Mouse (Mus musculus) bone marrow, adult 2 months (tissue): ENCODE data around the gene Hrh2. TPM values are rescaled to one million over a fixed set of nuclear protein-coding genes. Genes with fewer than 3 reads are reported as not detected.

Experiments
- H3K27ac ChIP-seq: fragments of 200-500 bp; 2 replicates; pipeline ENCODE4 v1.5.1; 2012; ENCODE audit warnings: low read depth, mild to moderate bottlenecking, control low read depth, inconsistent platforms, low read length; ENCODE audit not compliant: control insufficient read depth, poor library complexity, insufficient read depth
- H3K4me1 ChIP-seq: fragments of 200-500 bp; 2 replicates; pipeline ENCODE4 v1.6.1; 2011; ENCODE audit warnings: low read length; ENCODE audit not compliant: control insufficient read depth, insufficient read depth
- H3K4me3 ChIP-seq: fragments of 200-500 bp; replicated peaks from 2 replicates; pipeline ENCODE3; 2011; ENCODE audit warnings: mild to moderate bottlenecking, low read depth, low read length, control low read depth; ENCODE audit not compliant: control insufficient read depth
- CTCF ChIP-seq: fragments of 200-500 bp; IDR thresholded peaks from 2 replicates; pipeline ENCODE4 v1.5.1; 2011; ENCODE audit warnings: low read length, control low read depth; ENCODE audit not compliant: control insufficient read depth, insufficient read depth
- POLR2A ChIP-seq: fragments of 200-500 bp; IDR thresholded peaks from 2 replicates; pipeline ENCODE4 v1.6.1; 2011; ENCODE audit warnings: low read depth, mild to moderate bottlenecking, control low read depth, low read length, borderline replicate concordance; ENCODE audit not compliant: control insufficient read depth
- WGBS: fragments of 180-500 bp; shearing (Covaris S2); methylation state at CpG from one replicate; pipeline ENCODE4 v1.1.7; 2018; 5-methylcytosine and 5-hydroxymethylcytosine counted together
- polyA plus RNA-seq: library from polyadenylated mRNA; stranded (reverse); fragments of >200 nt; gene quantifications from 2 replicates; pipeline ENCODE4 v1.2.4, GENCODE M21; 2011; ENCODE audit warnings: low replicate concordance; ENCODE audit not compliant: missing spikeins, insufficient read depth, insufficient read length

The Hrh2 gene
- polyA plus RNA-seq, 1 experiment = 4.4 TPM

- TF ChIP-seq CTCF (no peak), POLR2A (no peak)
- 52% methylated on average over 14 of the region's 14 CpGs for WGBS
- no peak overlapping the region for H3K4me3 ChIP-seq
- no peak overlapping the region for H3K27ac ChIP-seq
- no peaks in the 10 kb centered on the region for H3K4me1 ChIP-seq
Observed at GRCm38 (mm10) chr13:54238585-54239323, 46.8 kb downstream of the Hrh2 start.

GRCm38 (mm10) chr13:54242380-54242779 is 50.5 kb downstream of the Hrh2 start:
- no peak for TF ChIP-seq POLR2A
- peak; percentile 79 for TF ChIP-seq CTCF
- Histone ChIP-seq H3K4me1 (no peaks in the 10 kb centered on the region), H3K4me3 (no peak overlapping the region), H3K27ac (no peak overlapping the region)
- WGBS = 24% methylated on average over 5 of the region's 5 CpGs

- TF ChIP-seq CTCF (no peak), POLR2A (no peak)
- H3K27ac ChIP-seq = no peak overlapping the region
- 60% methylated on average over 5 of the region's 5 CpGs for WGBS
Observed at GRCm38 (mm10) chr13:54245204-54245603, 53.3 kb downstream of the Hrh2 start.

GRCm38 (mm10) chr13:54247545-54247944 is 55.6 kb downstream of the Hrh2 start:
- Histone ChIP-seq H3K4me1 (no peaks in the 10 kb centered on the region), H3K27ac (no peak overlapping the region), H3K4me3 (no peak overlapping the region)
- TF ChIP-seq CTCF = peak; percentile 92
- no peak for TF ChIP-seq POLR2A
- 17% methylated on average over 4 of the region's 4 CpGs for WGBS

More at GRCm38 (mm10) chr13:54245204-54245603, 53.3 kb downstream of the Hrh2 start:
- no peak overlapping the region for H3K4me3 ChIP-seq
- no peaks in the 10 kb centered on the region for H3K4me1 ChIP-seq

- 60% methylated on average over 13 of the region's 13 CpGs for WGBS
Observed at GRCm38 (mm10) chr13:54248436-54248995, 56.6 kb downstream of the Hrh2 start.

GRCm38 (mm10) chr13:54249007-54249406 is 57.1 kb downstream of the Hrh2 start:
- no peaks in the 10 kb centered on the region for H3K4me1 ChIP-seq
- TF ChIP-seq CTCF (no peak), POLR2A (no peak)
- WGBS = 67% methylated on average over 4 of the region's 4 CpGs
- no peak overlapping the region for H3K27ac ChIP-seq
- no peak overlapping the region for H3K4me3 ChIP-seq

More at GRCm38 (mm10) chr13:54248436-54248995, 56.6 kb downstream of the Hrh2 start:
- no peaks in the 10 kb centered on the region for H3K4me1 ChIP-seq
- no peak for TF ChIP-seq CTCF
- no peak for TF ChIP-seq POLR2A
- no peak overlapping the region for H3K27ac ChIP-seq
- H3K4me3 ChIP-seq = no peak overlapping the region

GRCm38 (mm10) chr13:54250346-54250745 is 58.4 kb downstream of the Hrh2 start:
- H3K4me3 ChIP-seq = no peak overlapping the region
- TF ChIP-seq POLR2A (no peak), CTCF (no peak)
- H3K27ac ChIP-seq = no peak overlapping the region
- 73% methylated on average over 8 of the region's 8 CpGs for WGBS
- H3K4me1 ChIP-seq = no peaks in the 10 kb centered on the region

GRCm38 (mm10) chr13:54251541-54252225 is 59.8 kb downstream of the Hrh2 start:
- 79% methylated on average over 11 of the region's 11 CpGs for WGBS
- no peak overlapping the region for H3K4me3 ChIP-seq
- H3K27ac ChIP-seq = no peak overlapping the region
- TF ChIP-seq POLR2A (no peak), CTCF (no peak)
- H3K4me1 ChIP-seq = no peaks in the 10 kb centered on the region
